Mouse (Mus musculus): ENCODE measurements around the gene Tcp11. TPM values are rescaled to one million over a fixed set of nuclear protein-coding genes. Genes with fewer than 3 reads are reported as not detected.
A peak's percentile ranks its signal among the peaks of the same experiment; 100 is the strongest.

Gene Tcp11
- polyA plus RNA-seq, 1 experiment: 16.9 TPM

DNA sequence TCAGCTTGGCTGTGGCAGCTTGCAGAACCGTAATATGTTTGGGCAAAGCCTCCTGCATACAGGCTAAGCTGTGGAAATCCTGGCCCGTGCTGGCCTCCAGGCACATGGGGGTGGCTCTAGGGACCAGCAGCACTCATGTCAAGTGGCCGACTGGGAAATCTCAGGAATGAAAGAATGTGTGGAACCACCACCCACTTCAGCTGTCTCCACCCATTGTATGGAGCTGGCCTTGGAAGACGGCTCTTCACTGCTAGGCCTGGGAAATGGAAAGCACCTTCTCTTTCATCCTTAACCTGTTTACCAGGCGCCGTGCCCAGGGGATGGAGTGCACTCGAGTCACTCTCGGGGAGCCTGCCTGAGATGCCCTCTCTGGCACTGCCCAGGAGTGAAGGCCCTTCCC lies 45.5 kb downstream of the Tcp11 start:
- Histone ChIP-seq H3K4me3 (replicated peaks; ENCODE audit: extremely low read depth, low read depth, low read length) (no peak overlapping the region), H3K4me1 (ENCODE audit: control insufficient read depth, insufficient read depth, low read length) (peaks cover 59% of the 10 kb centered on the region)
- TF ChIP-seq POLR2A (IDR thresholded peaks at IDR 0.05; ENCODE audit: borderline replicate concordance, extremely low read depth, low read depth, low read length) (no peak), CTCF (IDR thresholded peaks at IDR 0.05; ENCODE audit: insufficient read depth, low read length) (no peak)
- peak; percentile 84 for DNase-seq
- WGBS: 43% methylated on average over 8 of the region's 8 CpGs

DNA sequence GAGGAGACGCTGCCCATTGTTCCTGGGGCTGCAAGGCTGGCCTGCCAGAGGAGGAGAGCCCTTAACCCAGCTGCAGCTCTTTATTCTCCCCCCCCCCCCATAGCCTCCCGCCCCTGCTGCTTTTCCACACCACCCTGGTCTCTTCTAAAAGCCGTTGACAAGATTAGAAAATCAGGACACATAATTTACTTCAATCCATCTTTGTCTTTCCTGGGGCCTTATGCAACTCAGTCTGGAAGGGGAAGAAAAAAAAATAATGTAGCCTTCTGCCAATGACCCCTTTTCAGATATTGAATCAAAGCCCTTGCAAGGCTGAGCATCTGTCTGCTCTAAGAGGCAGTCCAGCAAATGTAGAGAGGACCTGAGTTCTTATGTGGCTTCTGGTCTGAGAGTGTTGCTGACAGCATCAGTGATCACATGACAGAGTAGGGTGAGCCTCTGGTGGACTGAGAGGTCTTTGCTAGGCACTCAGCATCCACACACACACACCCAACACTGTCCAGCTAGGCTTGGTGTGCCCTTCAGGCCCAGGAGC lies 47.3 kb downstream of the Tcp11 start:
- 29% methylated on average over 3 of the region's 3 CpGs for WGBS
- TF ChIP-seq POLR2A (IDR thresholded peaks at IDR 0.05; ENCODE audit: borderline replicate concordance, extremely low read depth, low read depth, low read length) (no peak), CTCF (IDR thresholded peaks at IDR 0.05; ENCODE audit: insufficient read depth, low read length) (no peak)
- DNase-seq: peak; percentile 13
- Histone ChIP-seq H3K4me1 (ENCODE audit: control insufficient read depth, insufficient read depth, low read length) (peaks cover 64% of the 10 kb centered on the region), H3K4me3 (replicated peaks; ENCODE audit: extremely low read depth, low read depth, low read length) (no peak overlapping the region)

DNA sequence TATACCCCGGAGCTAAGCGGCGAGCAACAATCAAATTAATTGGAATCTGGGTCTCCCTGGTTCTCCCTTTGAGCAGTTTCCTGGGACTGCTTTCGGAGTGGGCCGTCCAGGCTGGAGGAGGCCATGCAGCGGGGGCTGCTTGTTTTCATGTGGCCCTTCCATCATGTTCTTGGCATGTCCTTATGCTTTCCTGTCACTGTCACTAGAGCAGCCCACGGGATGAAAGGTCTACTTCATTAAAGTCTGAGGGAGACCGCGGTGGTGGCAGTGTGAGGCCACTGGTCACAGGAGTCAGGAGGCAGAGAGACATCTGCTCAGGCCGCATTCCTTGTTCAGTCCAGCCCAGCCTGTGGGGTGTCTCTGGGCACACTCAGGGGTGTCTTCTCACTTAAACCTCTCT lies 48.2 kb downstream of the Tcp11 start:
- WGBS: 66% methylated on average over 10 of the region's 10 CpGs
- no peak for DNase-seq
- Histone ChIP-seq H3K4me3 (replicated peaks; ENCODE audit: extremely low read depth, low read depth, low read length) (no peak overlapping the region), H3K4me1 (ENCODE audit: control insufficient read depth, insufficient read depth, low read length) (peaks cover 63% of the 10 kb centered on the region)
- TF ChIP-seq POLR2A (IDR thresholded peaks at IDR 0.05; ENCODE audit: borderline replicate concordance, extremely low read depth, low read depth, low read length) (no peak), CTCF (IDR thresholded peaks at IDR 0.05; ENCODE audit: insufficient read depth, low read length) (no peak)

DNA sequence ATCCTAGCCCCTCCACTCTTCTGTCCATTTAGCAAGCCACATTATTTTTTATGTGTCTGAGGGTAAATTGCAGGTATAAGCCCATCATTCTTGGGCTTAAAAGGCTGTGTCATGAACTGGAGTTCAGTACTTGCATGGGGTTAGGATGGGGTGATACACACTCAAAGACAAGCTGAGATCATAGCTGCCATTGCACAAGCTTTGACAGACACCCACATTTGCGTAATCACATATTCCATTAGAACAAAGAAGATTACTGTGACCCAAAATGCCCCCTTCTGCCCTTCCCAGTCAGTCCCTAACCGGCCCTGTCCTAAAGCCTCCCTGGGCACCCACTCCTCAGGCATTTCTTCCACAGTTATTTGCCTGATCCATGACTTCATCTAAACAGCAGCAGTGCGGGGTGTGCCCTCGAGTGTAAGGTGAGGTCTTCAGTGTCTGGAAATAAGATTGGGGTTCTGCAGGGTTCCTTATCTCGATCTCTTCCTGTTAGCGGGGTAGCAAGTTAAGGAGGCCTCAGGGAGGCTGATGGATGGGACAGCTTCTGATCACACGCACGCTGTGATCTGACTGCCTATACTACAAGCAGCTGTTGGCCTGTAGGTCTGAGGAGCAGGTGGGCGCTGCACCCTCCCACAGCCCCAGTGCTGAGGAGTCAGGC lies 49.0 kb downstream of the Tcp11 start:
- 45% methylated on average over 9 of the region's 9 CpGs for WGBS
- DNase-seq: peak; percentile 18
- no peak for TF ChIP-seq CTCF (IDR thresholded peaks at IDR 0.05; ENCODE audit: insufficient read depth, low read length)
- TF ChIP-seq POLR2A (IDR thresholded peaks at IDR 0.05; ENCODE audit: borderline replicate concordance, extremely low read depth, low read depth, low read length): no peak
- Histone ChIP-seq H3K4me3 (replicated peaks; ENCODE audit: extremely low read depth, low read depth, low read length) (no peak overlapping the region), H3K4me1 (ENCODE audit: control insufficient read depth, insufficient read depth, low read length) (peaks cover 66% of the 10 kb centered on the region)

DNA sequence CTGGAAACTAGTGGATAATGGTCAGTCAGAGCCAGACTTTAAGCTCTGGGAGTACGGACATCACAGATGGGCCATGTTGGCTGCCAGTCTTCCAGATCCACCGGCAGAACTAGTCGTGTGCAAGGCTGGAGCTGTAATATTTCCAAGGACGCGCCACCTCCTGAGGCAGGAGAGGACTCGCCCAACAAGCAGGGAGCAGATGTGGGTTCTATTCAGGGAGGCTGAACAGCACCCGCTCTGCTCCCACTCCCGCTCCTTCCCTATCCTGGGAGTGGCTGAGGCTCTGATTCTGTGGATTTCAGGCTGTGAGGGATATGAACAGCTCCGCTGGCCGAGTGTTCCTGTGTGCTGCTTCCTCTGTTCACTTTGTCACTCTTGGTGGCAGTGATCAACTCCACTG lies 50.0 kb downstream of the Tcp11 start:
- 52% methylated on average over 10 of the region's 10 CpGs for WGBS
- Histone ChIP-seq H3K4me3 (replicated peaks; ENCODE audit: extremely low read depth, low read depth, low read length) (no peak overlapping the region), H3K4me1 (ENCODE audit: control insufficient read depth, insufficient read depth, low read length) (peaks cover 71% of the 10 kb centered on the region)
- TF ChIP-seq CTCF (IDR thresholded peaks at IDR 0.05; ENCODE audit: insufficient read depth, low read length) (no peak), POLR2A (IDR thresholded peaks at IDR 0.05; ENCODE audit: borderline replicate concordance, extremely low read depth, low read depth, low read length) (no peak)
- DNase-seq: peak; percentile 19

DNA sequence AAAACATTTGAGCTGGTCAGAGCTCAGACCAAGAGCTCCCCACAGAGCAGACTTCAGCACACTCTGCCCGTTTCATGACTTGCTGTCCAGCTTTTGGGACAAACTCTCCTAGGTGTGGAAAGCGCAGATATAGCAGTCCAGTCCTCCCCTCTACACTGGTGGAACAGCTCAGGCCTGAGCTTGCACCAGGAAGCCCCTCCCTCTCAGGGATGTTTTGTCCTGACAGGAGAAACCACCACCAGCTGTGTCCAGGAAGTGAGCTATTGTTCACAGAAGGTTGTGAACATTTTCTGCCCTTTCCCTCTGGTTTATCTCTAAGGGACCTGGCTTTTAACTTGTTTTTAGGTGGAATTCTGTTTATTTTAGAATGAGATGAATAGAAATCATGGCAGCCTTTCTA lies 51.1 kb downstream of the Tcp11 start:
- DNase-seq: peak; percentile 19
- Histone ChIP-seq H3K4me1 (ENCODE audit: control insufficient read depth, insufficient read depth, low read length) (peaks cover 71% of the 10 kb centered on the region), H3K4me3 (replicated peaks; ENCODE audit: extremely low read depth, low read depth, low read length) (no peak overlapping the region)
- TF ChIP-seq POLR2A (IDR thresholded peaks at IDR 0.05; ENCODE audit: borderline replicate concordance, extremely low read depth, low read depth, low read length): peak; percentile 22; the same call in 1 of the 2 replicates
- TF ChIP-seq CTCF (IDR thresholded peaks at IDR 0.05; ENCODE audit: insufficient read depth, low read length): no peak
- WGBS: 51% methylated on average over 2 of the region's 2 CpGs

DNA sequence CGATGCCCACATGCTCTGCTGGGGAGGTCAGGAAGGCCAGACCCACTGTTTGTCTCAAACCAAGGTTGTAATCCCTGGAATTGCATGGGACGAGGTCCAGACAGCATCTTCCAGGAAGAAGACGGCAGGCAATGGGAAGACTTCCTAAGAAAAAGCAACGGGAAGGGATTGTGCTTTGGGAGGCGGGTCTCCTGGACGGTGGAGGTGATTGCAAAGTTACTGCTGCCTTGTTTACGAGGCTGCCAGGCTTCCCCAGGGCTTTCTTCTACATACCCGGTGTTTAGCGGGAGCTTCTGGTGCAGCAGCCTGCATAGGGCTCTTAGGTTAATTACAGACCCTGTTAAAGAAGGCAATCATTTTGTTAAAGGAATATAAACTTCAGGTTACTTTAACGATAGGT lies 52.2 kb downstream of the Tcp11 start:
- Histone ChIP-seq H3K4me1 (ENCODE audit: control insufficient read depth, insufficient read depth, low read length) (peaks cover 74% of the 10 kb centered on the region), H3K4me3 (replicated peaks; ENCODE audit: extremely low read depth, low read depth, low read length) (no peak overlapping the region)
- no peak for TF ChIP-seq CTCF (IDR thresholded peaks at IDR 0.05; ENCODE audit: insufficient read depth, low read length)
- no peak for TF ChIP-seq POLR2A (IDR thresholded peaks at IDR 0.05; ENCODE audit: borderline replicate concordance, extremely low read depth, low read depth, low read length)
- no peak for DNase-seq
- WGBS: 59% methylated on average over 10 of the region's 10 CpGs

DNA sequence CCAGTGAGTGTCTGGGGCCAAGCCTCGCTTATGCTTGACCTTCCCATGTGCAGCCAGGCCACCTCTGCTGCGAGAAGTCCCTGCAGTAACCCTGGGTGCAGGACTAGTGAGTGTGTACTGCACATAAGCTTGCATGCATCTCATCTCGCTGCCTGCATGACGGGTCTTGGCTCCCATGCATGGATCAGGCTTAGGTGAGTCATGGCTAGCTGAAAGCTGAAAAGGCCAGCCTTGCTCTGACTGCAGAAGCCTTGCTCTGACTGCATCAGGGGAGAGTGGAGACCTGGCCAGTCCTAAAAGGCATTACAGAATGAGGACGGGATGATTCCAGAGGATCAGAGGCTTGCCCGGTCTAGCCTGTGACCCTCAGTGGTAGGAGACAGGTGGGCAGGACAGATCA lies 53.2 kb downstream of the Tcp11 start:
- TF ChIP-seq CTCF (IDR thresholded peaks at IDR 0.05; ENCODE audit: insufficient read depth, low read length) (no peak), POLR2A (IDR thresholded peaks at IDR 0.05; ENCODE audit: borderline replicate concordance, extremely low read depth, low read depth, low read length) (no peak)
- Histone ChIP-seq H3K4me3 (replicated peaks; ENCODE audit: extremely low read depth, low read depth, low read length) (no peak overlapping the region), H3K4me1 (ENCODE audit: control insufficient read depth, insufficient read depth, low read length) (peaks cover 76% of the 10 kb centered on the region)
- DNase-seq: no peak
- WGBS: 84% methylated on average over 6 of the region's 6 CpGs

DNA sequence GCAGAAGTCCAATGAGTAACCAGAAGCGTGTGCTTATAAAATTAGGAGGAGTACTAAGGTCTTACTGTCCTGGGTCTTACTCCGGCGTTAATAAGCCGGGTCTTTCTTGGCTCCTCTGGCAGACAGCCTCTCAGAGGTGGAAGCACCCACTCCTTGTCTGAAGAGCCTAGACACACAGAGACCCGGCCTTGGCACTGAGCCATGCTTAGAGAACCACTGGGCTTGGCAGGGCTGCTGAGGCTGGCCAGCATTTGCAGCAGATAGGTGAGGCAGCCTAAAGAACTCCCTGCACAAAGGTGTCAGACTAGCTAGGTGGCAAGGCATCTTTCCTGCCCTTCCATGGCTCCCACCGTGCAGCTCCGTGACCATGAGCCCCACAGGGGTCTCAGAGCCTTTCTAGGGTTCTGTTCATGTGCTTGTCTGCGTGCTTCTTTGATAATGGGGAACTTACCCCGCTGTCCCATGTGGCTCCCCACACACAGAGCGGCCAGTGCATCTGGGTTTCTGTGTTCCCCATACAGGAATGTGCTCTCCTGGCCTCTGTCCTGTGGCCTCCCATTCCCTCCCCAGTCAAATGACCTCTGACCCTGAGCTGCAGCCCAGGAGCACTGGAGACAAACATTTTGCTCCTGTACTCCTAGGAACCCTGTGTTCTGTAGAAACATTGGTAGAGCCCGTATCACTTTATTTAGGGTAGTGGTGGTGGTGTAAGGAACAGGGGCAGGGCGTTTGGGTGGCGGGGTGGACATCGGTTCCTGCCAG lies 54.1 kb downstream of the Tcp11 start:
- TF ChIP-seq CTCF (IDR thresholded peaks at IDR 0.05; ENCODE audit: insufficient read depth, low read length) (no peak), POLR2A (IDR thresholded peaks at IDR 0.05; ENCODE audit: borderline replicate concordance, extremely low read depth, low read depth, low read length) (no peak)
- H3K4me1 ChIP-seq (ENCODE audit: control insufficient read depth, insufficient read depth, low read length): peaks cover 73% of the 10 kb centered on the region
- 46% methylated on average over 14 of the region's 14 CpGs for WGBS
- no peak overlapping the region for H3K4me3 ChIP-seq (replicated peaks; ENCODE audit: extremely low read depth, low read depth, low read length)
- DNase-seq: peak; percentile 73

Measured in lung, adult 2 months (tissue).